Mouse (Mus musculus) CD4-positive, CD25-positive, alpha-beta regulatory T cell, adult 4 months (primary cell): ENCODE results near the gene Fbxo41. TPM values are rescaled to one million over a fixed set of nuclear protein-coding genes. Genes with fewer than 3 reads are reported as not detected.
A peak's percentile ranks its signal among the peaks of the same experiment; 100 is the strongest.

Source experiments
- ATAC-seq: one replicate; pipeline ENCODE4 v1.8.0; 2017
- polyA plus RNA-seq, 2 experiments: library from polyadenylated mRNA; unstranded; fragments of 100-300 nt; shearing (Covaris generic); gene quantifications; one replicate each; pipeline ENCODE4 v1.2.1; 2017

Fbxo41 gene
- polyA plus RNA-seq = under 1 TPM; 0.08 to 0.15 TPM

- ATAC-seq = no peak
Measured at GRCm38 (mm10) chr6:85502911-85503250, at the start of gene Fbxo41. Gene Fbxo41 (minus strand): TSS chr6:85502994.

GRCm38 (mm10) chr6:85547642-85548041 is 44.8 kb upstream of the Fbxo41 start:
- no peak for ATAC-seq

DNA sequence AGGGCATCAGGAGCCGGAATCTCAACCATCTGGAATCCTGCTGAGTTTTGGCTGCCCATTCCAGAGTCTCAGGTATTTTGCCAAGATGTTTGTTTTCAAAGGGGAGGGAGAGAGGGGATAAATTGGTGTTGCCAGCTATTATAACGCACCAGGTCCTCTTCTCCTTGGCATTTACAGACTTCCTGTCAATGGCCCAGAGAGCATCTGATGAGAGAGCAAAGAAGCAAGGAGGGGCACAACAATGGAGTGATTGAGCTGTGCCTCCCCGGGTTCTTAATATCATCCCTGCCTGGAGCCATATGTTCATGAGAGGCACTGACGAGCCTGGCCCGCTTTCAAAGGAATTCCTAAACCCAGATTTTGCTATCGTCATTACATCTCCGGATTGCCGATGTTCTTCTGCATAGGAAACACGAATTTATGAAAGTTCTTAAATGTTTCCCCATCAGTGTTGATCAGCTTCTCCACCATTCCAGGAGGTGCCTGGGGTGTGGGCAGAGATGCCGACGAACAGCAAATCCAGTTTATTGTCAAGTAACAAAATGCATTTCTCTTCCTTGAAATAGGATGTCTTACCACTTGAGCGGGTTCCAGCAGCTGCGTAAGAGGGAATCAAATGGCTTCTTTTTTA is 41.6 kb upstream of the Fbxo41 start:
- no peak for ATAC-seq

DNA sequence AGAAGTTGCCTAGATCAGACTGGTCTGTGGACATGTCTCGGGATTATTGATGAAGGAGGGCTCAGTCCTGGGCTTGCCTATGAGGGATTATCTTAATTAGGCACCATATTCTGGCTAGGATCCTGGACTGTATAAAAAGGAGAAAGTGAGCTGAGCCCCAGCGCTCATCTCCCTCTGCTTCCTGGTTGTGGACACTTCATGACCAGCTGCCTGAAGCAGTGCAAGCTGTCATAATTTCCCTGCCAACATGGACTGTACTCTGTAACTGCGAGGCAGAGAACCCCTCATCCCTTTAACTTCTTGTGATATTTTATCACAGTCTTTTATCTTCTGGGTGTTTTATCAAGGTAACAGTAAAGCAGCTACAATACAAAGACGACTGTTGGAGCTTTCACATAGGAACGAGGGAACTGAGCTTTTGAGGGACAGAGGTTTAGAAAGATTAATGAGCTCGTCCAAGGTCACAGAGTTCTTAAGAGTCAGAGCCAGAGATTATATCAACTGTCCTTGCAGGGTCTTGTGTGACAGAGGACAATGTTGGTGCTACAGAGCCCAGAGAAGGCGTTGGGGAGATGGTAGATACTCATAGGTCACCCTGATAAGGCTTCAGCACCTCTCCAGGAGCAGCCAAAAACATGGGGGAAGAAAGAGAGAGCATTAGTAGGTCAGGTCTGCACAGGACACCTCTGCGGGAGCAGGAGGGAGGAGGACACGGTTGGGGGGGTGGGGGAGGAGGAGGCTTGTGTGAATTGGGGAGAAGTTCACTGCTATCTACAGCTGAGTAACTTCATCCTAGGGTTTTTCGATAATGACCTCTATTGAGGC is 40.8 kb upstream of the Fbxo41 start:
- no peak for ATAC-seq

- no peak for ATAC-seq
Measured at GRCm38 (mm10) chr6:85522825-85523224, 20.0 kb upstream of the Fbxo41 start.

DNA sequence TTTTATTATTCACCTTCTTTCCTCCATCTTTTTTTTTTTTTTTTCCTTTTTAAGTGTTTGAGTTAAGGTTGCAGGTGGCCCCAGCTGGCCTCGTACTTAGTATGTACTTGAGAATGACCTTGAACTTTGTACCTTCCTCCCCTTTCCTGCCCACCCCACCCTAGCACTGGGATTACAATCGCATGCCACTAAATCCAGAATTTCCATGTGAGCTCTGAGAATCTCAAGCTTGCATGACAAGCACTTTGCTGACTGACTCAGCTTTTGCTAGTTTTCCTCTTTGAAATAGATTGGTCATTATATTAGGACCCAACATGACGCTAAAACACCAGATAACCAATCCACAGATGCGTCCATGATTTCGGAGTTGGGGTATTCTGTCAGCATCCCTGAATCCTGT is 19.2 kb upstream of the Fbxo41 start:
- ATAC-seq = no peak

GRCm38 (mm10) chr6:85518091-85518693 is 15.4 kb upstream of the Fbxo41 start:
- no peak for ATAC-seq

DNA sequence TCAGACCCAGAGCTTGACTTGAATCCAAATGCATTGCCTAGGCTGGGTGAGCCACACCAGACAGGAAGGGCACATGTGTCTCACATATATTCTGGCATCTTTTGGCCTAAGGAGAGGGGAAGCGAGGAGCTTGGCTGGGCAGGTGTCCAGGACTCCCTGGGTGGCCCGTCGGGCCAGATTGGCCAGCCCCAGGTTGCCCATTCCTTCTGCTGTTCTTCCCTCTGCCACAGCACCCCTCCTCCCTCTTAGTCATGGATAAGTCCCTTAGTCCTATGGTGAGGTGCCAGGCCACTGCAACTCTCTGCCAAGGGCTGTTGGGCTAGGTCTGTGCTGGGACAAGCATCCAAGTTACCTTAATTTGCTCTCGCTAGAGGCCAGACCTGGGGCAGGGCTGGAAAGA is 13.1 kb upstream of the Fbxo41 start:
- ATAC-seq = no peak

GRCm38 (mm10) chr6:85513531-85513910 is 10.7 kb upstream of the Fbxo41 start, which contains the start of gene Egr4:
Gene Egr4 (minus strand): TSS chr6:85513589.
- ATAC-seq = peak; percentile 96

DNA sequence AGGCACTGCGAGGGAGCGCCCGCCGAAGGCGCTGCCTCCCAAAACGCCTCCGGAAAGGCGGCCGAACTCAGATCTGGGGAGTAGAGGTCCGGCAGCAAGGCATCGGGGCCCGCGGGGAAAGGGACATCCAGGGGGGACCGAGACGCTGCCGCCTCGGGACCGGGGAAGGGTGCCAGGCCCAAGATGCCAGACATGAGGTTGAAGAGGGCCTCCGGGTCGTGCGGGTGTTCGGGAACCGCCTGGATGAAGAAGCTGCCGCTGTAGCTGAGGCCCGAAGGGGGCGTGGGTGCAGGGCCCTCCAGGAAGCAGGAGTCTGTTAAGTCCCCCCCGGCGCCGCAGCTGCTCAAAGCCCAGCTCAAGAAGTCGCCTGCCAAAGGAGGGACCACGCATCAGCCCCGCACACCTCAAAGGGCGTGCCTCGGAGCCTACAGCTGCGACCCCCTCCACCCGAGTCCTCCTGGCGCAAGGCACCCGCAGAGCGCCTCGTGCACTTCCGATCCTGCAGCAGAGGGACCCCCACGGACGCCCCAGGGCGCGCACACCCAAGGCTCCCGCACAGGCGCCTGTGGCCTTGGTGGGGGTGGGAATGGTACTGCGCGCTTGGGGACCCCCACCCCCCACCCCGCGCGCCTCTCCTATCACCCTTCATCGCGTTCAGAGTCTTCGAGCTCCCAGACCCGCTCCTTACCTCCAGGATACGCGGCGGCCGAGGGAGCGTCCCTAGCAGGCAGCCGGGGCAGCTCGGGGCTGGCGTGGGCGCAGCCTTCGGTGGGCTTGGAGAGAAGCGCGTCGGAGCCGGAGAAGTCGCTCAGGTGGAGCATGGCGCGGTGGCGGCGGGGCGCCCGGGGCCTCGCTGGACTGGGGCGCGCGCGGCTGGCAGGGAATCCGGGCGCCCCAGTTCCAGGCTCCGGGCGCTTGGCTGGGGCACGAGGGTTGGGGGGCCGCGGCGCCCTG is 10.1 kb upstream of the Fbxo41 start:
- ATAC-seq = peak; percentile 15

DNA sequence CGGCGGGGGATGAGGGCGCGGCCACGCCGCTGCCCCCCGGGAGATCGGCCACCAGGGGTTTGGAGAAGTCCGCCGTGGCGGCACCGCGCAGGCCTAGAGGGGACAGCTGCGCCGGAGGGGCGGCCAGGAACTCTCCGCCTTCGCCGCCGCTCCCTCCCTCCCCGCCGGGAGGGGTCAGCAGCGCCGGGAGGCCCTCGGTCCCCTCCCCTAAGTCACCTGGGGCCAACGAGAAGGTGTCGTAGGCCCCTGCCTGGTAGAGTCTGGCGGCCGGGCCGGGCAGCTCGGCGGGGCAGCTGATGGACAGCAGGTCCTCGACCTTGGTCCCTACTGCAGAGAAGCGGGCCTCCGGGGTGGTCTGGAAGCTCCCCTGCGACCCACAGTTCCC is 9.3 kb upstream of the Fbxo41 start:
- ATAC-seq = no peak

DNA sequence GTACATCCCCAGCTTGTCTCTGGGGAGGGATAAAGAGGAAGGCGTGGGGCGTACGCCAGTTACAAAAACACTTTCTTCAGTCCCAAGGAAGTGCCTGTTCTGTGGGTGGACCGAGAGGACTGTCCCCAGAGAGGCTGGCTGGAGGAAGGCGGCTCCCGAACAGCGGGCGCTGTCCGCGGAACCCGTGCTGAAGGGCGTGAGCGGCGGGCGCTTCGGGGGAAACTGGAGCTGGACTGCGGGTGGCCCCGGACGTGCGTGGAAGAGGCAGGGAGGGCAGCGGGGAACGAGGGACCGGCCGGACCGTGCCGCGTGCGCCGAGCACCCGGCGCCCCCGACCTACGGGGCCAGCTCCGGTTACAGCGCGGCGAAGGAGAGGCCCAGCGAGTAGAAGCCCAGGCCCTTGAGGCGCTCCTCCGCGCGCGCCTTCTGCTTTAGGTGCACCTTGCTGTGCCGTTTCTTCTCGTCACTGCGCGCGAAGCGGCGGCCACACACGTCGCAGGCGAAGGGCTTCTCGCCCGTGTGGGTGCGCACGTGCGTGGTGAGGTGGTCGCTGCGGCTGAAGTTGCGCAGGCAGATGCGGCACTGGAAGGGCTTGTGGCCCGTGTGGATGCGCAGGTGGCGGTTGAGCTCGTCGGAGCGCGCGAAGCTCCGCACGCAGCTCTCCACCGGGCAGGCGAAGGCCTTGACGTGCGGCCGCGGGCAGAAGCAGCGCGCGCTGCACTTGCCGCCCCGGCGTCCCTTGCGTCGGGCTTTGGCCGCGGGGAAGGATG is 8.7 kb upstream of the Fbxo41 start:
- ATAC-seq = no peak

GRCm38 (mm10) chr6:85510476-85510875 is 7.7 kb upstream of the Fbxo41 start:
- ATAC-seq = no peak

DNA sequence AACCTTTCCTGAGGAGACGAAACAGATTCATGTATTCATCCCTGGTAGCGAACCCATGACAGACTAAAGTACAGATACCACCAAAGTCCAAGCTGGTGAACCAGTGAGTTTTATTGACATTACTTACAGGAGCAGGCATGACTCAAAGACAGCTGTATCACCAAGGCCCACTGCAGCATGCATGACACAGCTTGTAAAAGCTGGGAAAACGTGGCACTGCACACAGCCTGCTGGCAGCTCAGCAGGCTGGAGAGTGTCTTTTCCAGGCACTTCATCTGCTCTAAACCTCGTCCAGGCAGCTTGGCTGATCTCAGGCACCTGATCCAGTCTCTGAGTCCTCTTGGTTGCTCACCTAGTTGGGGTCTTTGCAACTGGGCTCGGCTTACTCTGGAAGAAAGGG is 5.8 kb upstream of the Fbxo41 start:
- no peak for ATAC-seq

- ATAC-seq = no peak
Measured at GRCm38 (mm10) chr6:85504908-85505307, 2.1 kb upstream of the Fbxo41 start.

DNA sequence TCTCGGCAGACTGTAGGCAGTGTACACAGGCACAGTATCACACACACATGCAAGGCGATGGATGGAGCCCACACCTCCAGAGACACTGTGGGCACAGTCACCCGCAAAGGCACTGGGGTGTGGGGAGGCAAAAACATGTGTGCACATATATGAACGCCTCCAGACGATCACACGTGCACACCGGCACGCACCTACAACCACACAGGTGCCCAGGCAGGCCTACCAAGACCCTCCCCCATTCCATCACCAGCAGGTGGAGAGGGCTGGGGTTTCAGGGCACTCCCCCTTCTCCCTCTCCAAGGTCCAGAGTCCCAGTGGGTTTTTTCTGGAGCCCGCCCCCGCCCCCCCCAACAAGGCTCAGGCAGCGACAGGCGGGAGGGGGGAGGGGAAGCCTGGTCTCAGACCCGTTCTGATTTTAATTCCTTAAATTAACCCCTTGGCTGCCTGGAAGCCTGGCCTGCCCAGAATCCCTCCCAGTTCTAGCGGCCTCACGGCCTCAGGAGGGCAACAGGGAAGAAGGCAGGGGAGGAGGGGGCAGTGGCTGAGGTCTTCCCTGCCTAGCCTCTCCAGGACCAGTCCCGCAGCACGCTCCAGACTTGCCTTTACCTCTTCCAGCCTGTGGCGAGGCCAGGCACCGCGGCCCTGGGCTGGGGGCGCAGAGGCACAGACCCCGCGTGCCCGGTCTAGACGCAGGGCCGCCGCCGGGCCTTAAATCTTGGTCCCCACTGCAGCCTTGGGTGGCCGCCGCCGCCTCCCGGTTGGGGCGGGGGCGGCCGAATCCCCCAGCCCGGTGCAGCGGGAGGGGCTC is 487 bp downstream of the Fbxo41 start:
- ATAC-seq = no peak

- no peak for ATAC-seq
Measured at GRCm38 (mm10) chr6:85501571-85502102, 1.2 kb downstream of the Fbxo41 start.

DNA sequence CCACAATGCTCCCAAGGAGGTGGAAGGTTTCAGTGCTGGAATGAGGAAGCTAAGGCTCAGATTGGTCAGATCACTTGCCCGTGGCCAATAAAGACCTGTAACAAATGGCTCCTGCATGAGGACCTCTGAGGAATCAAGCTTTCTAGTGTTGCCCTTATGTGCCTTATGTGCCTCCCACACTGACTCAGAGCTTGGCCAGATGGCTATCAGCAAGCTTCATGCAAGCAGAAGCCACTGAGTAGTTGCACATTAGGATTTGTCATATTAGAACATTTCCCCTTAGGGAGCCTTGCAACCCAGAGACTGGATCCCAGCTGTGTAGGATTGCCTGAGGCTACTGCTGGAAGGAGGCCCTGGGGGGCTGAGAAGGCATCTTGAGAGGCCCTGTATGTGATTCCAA is 2.4 kb downstream of the Fbxo41 start:
- no peak for ATAC-seq

GRCm38 (mm10) chr6:85498147-85498546 is 4.6 kb downstream of the Fbxo41 start:
- ATAC-seq = no peak

DNA sequence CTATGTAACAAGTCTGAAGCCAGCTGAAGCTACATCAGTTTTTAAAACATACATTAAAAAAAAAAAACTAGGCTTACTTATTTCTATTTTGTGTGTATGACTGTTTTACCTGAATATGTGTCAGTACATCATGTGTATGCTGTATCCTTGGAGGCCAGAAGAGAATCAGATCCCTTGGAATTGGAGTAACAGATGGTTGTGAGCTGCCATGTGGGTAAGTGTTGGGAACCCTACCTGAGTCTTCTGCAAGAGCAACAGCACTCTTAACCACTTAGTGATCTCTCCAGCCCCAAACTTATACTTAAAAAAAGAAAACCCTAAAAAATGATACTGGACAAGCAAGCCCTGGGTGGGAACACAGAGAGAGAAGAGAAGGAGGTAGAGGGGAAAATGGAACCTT is 5.8 kb downstream of the Fbxo41 start:
- no peak for ATAC-seq

- ATAC-seq = no peak
Measured at GRCm38 (mm10) chr6:85491606-85492005, 11.2 kb downstream of the Fbxo41 start.
